Mouse (Mus musculus): Measurements from ENCODE around the gene Tmem183a. TPM values are rescaled to one million over a fixed set of nuclear protein-coding genes. Genes with fewer than 3 reads are reported as not detected.

The Tmem183a gene
- polyA plus RNA-seq, 1 experiment, result 85.2 TPM

DNA sequence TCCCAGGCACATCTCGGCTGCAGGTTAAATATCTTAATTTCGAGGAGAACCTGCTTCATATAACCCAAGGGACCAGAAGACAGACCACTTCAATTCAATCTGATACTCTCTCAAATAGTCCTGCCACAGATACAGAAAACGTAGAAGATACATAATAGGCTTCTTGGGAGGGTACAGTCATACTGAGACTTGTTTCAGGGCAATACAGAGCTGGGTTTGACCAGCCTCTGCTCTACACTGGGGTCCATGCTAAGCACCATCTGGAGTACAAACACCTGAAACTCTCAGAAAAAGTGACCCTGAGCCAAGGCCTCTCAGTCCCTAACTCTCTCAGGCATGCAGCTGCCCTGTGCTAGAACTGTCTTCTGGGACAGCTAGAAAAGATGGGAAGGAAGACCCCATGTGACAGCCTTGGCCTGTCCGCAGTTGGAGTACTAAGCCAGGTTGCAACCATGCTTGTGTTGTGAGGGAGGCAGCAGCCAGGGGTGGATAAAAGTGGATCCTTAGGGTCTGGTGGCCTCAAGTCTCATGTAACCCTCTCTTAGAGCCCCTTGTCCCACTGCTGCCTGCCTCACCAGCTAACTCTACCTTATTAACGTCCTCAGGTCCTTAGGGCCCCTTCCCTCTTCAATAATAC lies 20.0 kb downstream of the Tmem183a start:
- H3K79me3 ChIP-seq (ENCODE audit: low read depth), result no peaks in the 10 kb centered on the region
- H3K79me2 ChIP-seq (ENCODE audit: control insufficient read depth, insufficient read depth), result no peaks in the 10 kb centered on the region
- H3K4me3 ChIP-seq (ENCODE audit: insufficient read depth, poor library complexity, severe bottlenecking), result no peak overlapping the region
- no peaks in the 10 kb centered on the region for H3K27me3 ChIP-seq (ENCODE audit: control insufficient read depth, insufficient read depth, insufficient read length)
- H3ac ChIP-seq (ENCODE audit: control insufficient read depth, insufficient read length, low read depth), result no peak overlapping the region
- H3K36me3 ChIP-seq (ENCODE audit: control insufficient read depth, insufficient read depth), result peaks cover 16% of the 10 kb centered on the region
- TF ChIP-seq MAX (IDR thresholded peaks at IDR 0.05), result no peak
- no peak for TF ChIP-seq USF1 (IDR thresholded peaks at IDR 0.05; ENCODE audit: low read depth)
- no peak for TF ChIP-seq FOSL1 (IDR thresholded peaks at IDR 0.05; ENCODE audit: insufficient read depth, low read length, poor library complexity, severe bottlenecking)
- TF ChIP-seq CEBPB (IDR thresholded peaks at IDR 0.05; ENCODE audit: low read depth), result no peak
- TF ChIP-seq CTCF (IDR thresholded peaks at IDR 0.05; ENCODE audit: control insufficient read depth, insufficient read depth, insufficient read length), result no peak
- TF ChIP-seq MYOG (IDR thresholded peaks at IDR 0.05; ENCODE audit: control insufficient read depth, extremely low read depth, insufficient read length), result no peak
- no peak for TF ChIP-seq MYOD1 (IDR thresholded peaks at IDR 0.05; ENCODE audit: control insufficient read depth, insufficient read length, low read depth)

DNA sequence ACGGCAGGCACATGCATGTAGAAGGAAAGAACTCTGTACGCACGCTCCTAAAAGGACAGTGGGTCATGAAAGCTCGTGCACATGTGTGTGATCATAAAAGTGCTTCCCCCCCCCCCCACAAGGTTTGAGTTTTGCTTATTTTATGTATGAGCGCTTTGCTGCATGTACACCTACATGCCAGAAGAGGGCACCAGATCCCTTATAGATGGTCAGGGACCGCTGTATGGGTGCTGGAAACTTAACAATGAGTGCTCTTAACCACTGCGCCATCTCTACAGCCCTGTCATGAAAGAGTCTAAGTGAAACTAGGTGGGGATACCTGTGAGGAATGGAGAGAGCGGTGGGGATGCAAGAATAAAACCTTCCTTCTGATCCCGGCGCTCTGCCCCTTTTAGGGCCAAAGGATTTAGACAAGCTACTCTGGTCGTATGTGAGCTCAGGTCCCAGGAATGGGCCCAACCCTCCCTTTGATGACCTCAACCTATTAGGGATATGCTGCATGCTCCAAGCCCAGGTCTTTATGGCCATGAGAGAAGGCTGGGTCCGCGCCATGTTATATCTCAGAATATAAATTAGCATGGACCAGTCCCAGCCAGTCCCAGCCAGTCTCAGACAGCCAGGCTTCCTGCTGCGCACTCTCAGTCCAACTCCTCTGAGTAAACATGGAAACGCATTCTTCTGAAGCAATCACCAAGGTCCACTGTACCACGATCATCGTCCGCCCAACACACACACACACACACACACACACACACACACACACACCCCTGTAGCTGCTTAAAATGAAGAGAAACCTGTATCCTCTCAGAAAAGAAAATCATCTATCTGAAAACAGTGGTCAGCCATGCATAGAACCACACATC lies 21.8 kb downstream of the Tmem183a start:
- Histone ChIP-seq H3K36me3 (ENCODE audit: control insufficient read depth, insufficient read depth) (peaks cover 3% of the 10 kb centered on the region), H3K4me3 (ENCODE audit: insufficient read depth, poor library complexity, severe bottlenecking) (no peak overlapping the region), H3K79me3 (ENCODE audit: low read depth) (no peaks in the 10 kb centered on the region), H3ac (ENCODE audit: control insufficient read depth, insufficient read length, low read depth) (no peak overlapping the region), H3K79me2 (ENCODE audit: control insufficient read depth, insufficient read depth) (no peaks in the 10 kb centered on the region), H3K27me3 (ENCODE audit: control insufficient read depth, insufficient read depth, insufficient read length) (no peaks in the 10 kb centered on the region)
- no peak for TF ChIP-seq CEBPB (IDR thresholded peaks at IDR 0.05; ENCODE audit: low read depth)
- TF ChIP-seq MYOG (IDR thresholded peaks at IDR 0.05; ENCODE audit: control insufficient read depth, extremely low read depth, insufficient read length), result no peak
- no peak for TF ChIP-seq USF1 (IDR thresholded peaks at IDR 0.05; ENCODE audit: low read depth)
- no peak for TF ChIP-seq MYOD1 (IDR thresholded peaks at IDR 0.05; ENCODE audit: control insufficient read depth, insufficient read length, low read depth)
- no peak for TF ChIP-seq CTCF (IDR thresholded peaks at IDR 0.05; ENCODE audit: control insufficient read depth, insufficient read depth, insufficient read length)
- no peak for TF ChIP-seq FOSL1 (IDR thresholded peaks at IDR 0.05; ENCODE audit: insufficient read depth, low read length, poor library complexity, severe bottlenecking)
- no peak for TF ChIP-seq MAX (IDR thresholded peaks at IDR 0.05)

DNA sequence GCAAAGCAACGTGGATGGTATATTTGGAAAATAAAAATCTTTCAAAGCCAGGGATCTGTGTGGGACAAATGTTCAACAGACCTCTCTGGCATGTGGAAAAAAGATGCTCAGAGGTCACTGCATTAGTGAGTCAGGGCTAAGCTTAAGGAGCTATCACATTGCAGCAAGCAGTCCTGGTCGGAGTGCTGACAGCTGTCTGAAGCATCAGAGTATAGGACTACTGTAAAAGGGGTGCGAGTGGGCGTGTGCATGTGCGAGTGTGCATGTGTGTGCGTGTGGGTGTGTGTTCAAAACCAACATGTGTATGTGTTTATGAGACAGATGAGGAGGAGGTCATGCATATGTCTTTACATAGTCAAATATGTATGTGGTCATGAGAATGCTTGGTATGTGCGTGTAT lies 22.6 kb downstream of the Tmem183a start:
- no peaks in the 10 kb centered on the region for H3K36me3 ChIP-seq (ENCODE audit: control insufficient read depth, insufficient read depth)
- no peaks in the 10 kb centered on the region for H3K27me3 ChIP-seq (ENCODE audit: control insufficient read depth, insufficient read depth, insufficient read length)
- no peak overlapping the region for H3K4me3 ChIP-seq (ENCODE audit: insufficient read depth, poor library complexity, severe bottlenecking)
- no peaks in the 10 kb centered on the region for H3K79me3 ChIP-seq (ENCODE audit: low read depth)
- TF ChIP-seq CEBPB (IDR thresholded peaks at IDR 0.05; ENCODE audit: low read depth), result no peak
- no peak for TF ChIP-seq MYOG (IDR thresholded peaks at IDR 0.05; ENCODE audit: control insufficient read depth, extremely low read depth, insufficient read length)
- no peak for TF ChIP-seq CTCF (IDR thresholded peaks at IDR 0.05; ENCODE audit: control insufficient read depth, insufficient read depth, insufficient read length)
- TF ChIP-seq FOSL1 (IDR thresholded peaks at IDR 0.05; ENCODE audit: insufficient read depth, low read length, poor library complexity, severe bottlenecking), result no peak
- TF ChIP-seq MAX (IDR thresholded peaks at IDR 0.05), result no peak
- TF ChIP-seq MYOD1 (IDR thresholded peaks at IDR 0.05; ENCODE audit: control insufficient read depth, insufficient read length, low read depth), result no peak
- no peak for TF ChIP-seq USF1 (IDR thresholded peaks at IDR 0.05; ENCODE audit: low read depth)
- H3ac ChIP-seq (ENCODE audit: control insufficient read depth, insufficient read length, low read depth), result no peak overlapping the region
- no peaks in the 10 kb centered on the region for H3K79me2 ChIP-seq (ENCODE audit: control insufficient read depth, insufficient read depth)

DNA sequence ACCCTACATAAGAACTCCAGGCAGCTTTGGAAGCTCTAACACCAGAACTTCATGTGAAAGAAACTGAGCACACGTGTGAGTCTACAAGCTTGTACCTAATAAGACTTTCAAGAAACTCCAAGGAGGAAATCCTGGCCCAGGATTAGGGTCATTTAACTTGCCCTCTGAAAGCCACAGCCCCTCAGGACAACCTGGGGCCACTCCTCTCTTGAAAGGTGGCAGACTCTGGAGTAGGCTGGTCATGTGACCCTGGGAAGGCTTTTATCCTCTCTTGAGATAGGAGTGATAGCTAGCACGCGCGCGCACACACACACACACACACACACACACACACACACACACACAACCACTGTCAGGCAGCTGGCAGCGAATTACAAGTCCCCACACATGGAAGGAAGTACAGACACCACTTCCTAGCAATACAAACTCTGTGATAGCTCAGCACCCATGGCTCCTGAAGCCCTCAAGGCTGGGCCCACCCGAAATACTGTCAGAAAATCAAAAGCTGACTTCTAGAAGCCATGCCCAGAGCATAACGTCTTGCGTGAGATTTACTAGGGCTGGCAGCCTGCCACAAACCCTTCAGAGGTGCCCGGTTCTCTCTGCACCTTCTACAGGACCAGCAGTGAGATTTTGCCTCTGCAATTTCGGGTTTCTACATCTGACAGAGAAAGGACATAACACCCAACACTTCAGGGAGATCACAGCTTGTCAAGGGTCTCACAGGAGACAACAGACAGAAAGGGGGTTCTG lies 24.6 kb downstream of the Tmem183a start:
- no peaks in the 10 kb centered on the region for H3K79me2 ChIP-seq (ENCODE audit: control insufficient read depth, insufficient read depth)
- TF ChIP-seq FOSL1 (IDR thresholded peaks at IDR 0.05; ENCODE audit: insufficient read depth, low read length, poor library complexity, severe bottlenecking) (no peak), CEBPB (IDR thresholded peaks at IDR 0.05; ENCODE audit: low read depth) (no peak), MAX (IDR thresholded peaks at IDR 0.05) (no peak), MYOD1 (IDR thresholded peaks at IDR 0.05; ENCODE audit: control insufficient read depth, insufficient read length, low read depth) (no peak), CTCF (IDR thresholded peaks at IDR 0.05; ENCODE audit: control insufficient read depth, insufficient read depth, insufficient read length) (no peak), MYOG (IDR thresholded peaks at IDR 0.05; ENCODE audit: control insufficient read depth, extremely low read depth, insufficient read length) (no peak), USF1 (IDR thresholded peaks at IDR 0.05; ENCODE audit: low read depth) (no peak)
- H3K79me3 ChIP-seq (ENCODE audit: low read depth), result no peaks in the 10 kb centered on the region
- H3K36me3 ChIP-seq (ENCODE audit: control insufficient read depth, insufficient read depth), result no peaks in the 10 kb centered on the region
- H3K4me3 ChIP-seq (ENCODE audit: insufficient read depth, poor library complexity, severe bottlenecking), result no peak overlapping the region
- H3K27me3 ChIP-seq (ENCODE audit: control insufficient read depth, insufficient read depth, insufficient read length), result no peaks in the 10 kb centered on the region
- H3ac ChIP-seq (ENCODE audit: control insufficient read depth, insufficient read length, low read depth), result no peak overlapping the region

Data from C2C12 (cell line).